Mouse (Mus musculus) midbrain, postnatal 0 days (tissue): ENCODE measurements at regions not wholly inside any gene's neighbourhood (a gene's known extent, or its start where the extent isn't known, plus 50 kb on each side); places are given as distances from the start of the nearest gene placed in this dataset.

Experiments used
- ATAC-seq: fragments of 200-750 bp; cut with Nextera tagmentation; 2 replicates; pipeline ENCODE4 v1.8.0; 2017; ENCODE audit warnings: moderate number of reproducible peaks, mild to moderate bottlenecking, moderate TSS enrichment, moderate library complexity; ENCODE audit not compliant: low FRiP score
- DNase-seq: peaks from one replicate; pipeline ENCODE4 v3.0.0-alpha.2; 2015; ENCODE audit warnings: low spot score
- H3K27ac ChIP-seq: fragments of 300-500 bp; sonication (generic); 2 replicates; pipeline ENCODE4 v1.5.1; 2014; ENCODE audit warnings: low read depth, mild to moderate bottlenecking, low read length, mixed read lengths
- H3K27me3 ChIP-seq: fragments of 300-500 bp; sonication (generic); 2 replicates; pipeline ENCODE4 v1.6.1; 2014; ENCODE audit warnings: low read length, control low read depth, mixed read lengths; ENCODE audit not compliant: insufficient read depth
- H3K36me3 ChIP-seq: fragments of 300-500 bp; sonication (generic); 2 replicates; pipeline ENCODE4 v1.6.1; 2014; ENCODE audit warnings: low read length, control low read depth, mixed read lengths; ENCODE audit not compliant: insufficient read depth
- H3K4me1 ChIP-seq: fragments of 300-500 bp; sonication (generic); 2 replicates; pipeline ENCODE4 v1.6.1; 2014; ENCODE audit warnings: mild to moderate bottlenecking, control low read depth, antibody characterized with exemption, low read length, mixed read lengths; ENCODE audit not compliant: insufficient read depth
- H3K4me2 ChIP-seq: fragments of 300-500 bp; sonication (generic); 2 replicates; pipeline ENCODE4 v1.6.1; 2014; ENCODE audit warnings: low read depth, mild to moderate bottlenecking, low read length, mixed read lengths; ENCODE audit not compliant: poor library complexity, severe bottlenecking
- H3K4me3 ChIP-seq: fragments of 300-500 bp; sonication (generic); 2 replicates; pipeline ENCODE4 v1.5.1; 2014; ENCODE audit warnings: low read depth, mild to moderate bottlenecking, low read length, moderate library complexity
- H3K9ac ChIP-seq: fragments of 300-500 bp; sonication (generic); replicated peaks from 2 replicates; pipeline ENCODE4 v1.6.1; 2014; ENCODE audit warnings: mild to moderate bottlenecking, low read length, moderate library complexity, mixed read lengths; ENCODE audit not compliant: poor library complexity, severe bottlenecking
- H3K9me3 ChIP-seq: fragments of 300-500 bp; sonication (generic); 2 replicates; pipeline ENCODE4 v1.6.1; 2016; ENCODE audit warnings: low read length, control low read depth
- CTCF ChIP-seq: IDR thresholded peaks from 2 replicates; pipeline ENCODE4 v1.5.1; 2016; ENCODE audit warnings: antibody characterized with exemption, mild to moderate bottlenecking
- WGBS: fragments of 180-500 bp; shearing (Covaris S2); extraction: QIAGEN DNeasy Blood & Tissue Kit; methylation state at CpG from one replicate; pipeline ENCODE4 v1.1.7; 2014; 5-methylcytosine and 5-hydroxymethylcytosine counted together

DNA sequence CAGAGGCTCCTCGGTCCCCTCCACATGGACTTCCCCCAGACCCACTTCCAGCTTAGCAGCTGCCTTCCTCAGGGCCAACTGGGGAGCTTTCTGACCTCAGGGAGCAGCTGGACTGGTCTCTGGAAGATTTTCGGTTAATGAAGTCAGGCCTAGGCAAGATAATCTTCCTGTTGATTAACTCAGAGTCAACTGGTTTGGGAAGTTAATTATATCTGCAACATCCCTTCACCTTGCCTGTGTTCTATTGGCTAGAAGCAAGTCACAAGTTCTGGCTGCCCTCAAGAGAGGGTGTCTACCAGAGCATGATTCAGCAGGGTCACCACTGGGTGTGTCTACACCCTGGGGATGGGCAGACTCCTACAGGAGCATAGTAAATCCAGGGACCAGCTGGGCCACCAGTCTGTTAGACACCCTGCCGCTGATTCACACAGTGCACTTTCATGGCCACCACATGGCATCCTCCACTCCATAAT is 53.9 kb upstream of the Maml3 start:
- no peak for ATAC-seq
- WGBS: 88% methylated on average over 3 of the region's 3 CpGs
- no peak overlapping the region for H3K27ac ChIP-seq

DNA sequence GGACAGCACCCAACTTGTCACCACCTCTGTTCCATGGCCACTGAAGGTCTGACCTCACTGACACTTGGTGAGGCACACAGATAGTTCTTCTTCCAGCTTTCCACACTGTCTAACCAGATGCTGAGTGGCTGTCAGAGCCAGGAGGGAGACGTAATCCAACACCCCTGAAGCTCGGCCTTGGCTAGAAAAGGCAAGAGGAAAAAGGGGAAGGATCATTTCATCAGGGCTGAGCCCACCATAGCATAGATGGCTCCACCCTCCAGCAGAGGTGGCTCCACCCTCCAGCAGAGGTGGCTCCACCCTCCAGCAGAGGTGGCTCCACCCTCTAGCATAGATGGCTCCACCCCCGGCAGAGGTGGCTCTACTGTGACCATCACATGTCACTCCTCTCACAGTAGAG is 56.8 kb upstream of the Maml3 start:
- Histone ChIP-seq H3K4me3 (no peak overlapping the region), H3K36me3 (no peaks in the 10 kb centered on the region), H3K9ac (no peak overlapping the region), H3K27ac (no peak overlapping the region), H3K27me3 (no peaks in the 10 kb centered on the region), H3K9me3 (no peaks in the 10 kb centered on the region), H3K4me1 (no peaks in the 10 kb centered on the region), H3K4me2 (no peak overlapping the region)
- DNase-seq (no peak), ATAC-seq (no peak)
- WGBS: 81% methylated on average over 3 of the region's 3 CpGs
- no peak for TF ChIP-seq CTCF

More for the DNA sequence above, 53.9 kb upstream of the Maml3 start:
- Histone ChIP-seq H3K4me2 (no peak overlapping the region), H3K9ac (no peak overlapping the region), H3K4me1 (no peaks in the 10 kb centered on the region), H3K4me3 (no peak overlapping the region), H3K36me3 (no peaks in the 10 kb centered on the region), H3K9me3 (no peaks in the 10 kb centered on the region), H3K27me3 (no peaks in the 10 kb centered on the region)
- DNase-seq: no peak
- TF ChIP-seq CTCF: no peak

DNA sequence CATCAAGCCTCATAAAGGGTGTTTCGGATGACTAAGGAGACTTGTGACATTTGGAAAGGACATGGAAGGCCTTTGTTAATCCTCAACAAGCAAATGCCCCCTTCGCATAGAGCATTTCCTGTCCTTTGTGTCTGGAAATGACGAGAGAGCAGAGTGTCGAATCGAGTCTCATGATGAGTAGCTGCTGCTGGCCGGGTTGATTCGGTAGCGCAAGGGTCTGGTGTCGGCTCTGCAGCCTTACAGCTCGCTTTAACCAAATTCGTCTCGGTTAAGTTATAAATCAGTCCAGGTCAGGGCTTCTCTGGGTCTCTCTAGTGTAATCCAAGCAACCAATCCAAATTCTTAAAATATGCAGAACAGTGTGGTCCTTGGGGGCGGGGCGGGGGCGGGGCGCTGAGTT is 59.1 kb upstream of the Maml3 start:
- Histone ChIP-seq H3K4me3 (no peak overlapping the region), H3K36me3 (no peaks in the 10 kb centered on the region), H3K27ac (no peak overlapping the region), H3K4me2 (no peak overlapping the region), H3K27me3 (no peaks in the 10 kb centered on the region), H3K4me1 (no peaks in the 10 kb centered on the region), H3K9ac (no peak overlapping the region), H3K9me3 (no peaks in the 10 kb centered on the region)
- TF ChIP-seq CTCF: no peak
- WGBS: 76% methylated on average over 16 of the region's 16 CpGs
- DNase-seq (no peak), ATAC-seq (no peak)

DNA sequence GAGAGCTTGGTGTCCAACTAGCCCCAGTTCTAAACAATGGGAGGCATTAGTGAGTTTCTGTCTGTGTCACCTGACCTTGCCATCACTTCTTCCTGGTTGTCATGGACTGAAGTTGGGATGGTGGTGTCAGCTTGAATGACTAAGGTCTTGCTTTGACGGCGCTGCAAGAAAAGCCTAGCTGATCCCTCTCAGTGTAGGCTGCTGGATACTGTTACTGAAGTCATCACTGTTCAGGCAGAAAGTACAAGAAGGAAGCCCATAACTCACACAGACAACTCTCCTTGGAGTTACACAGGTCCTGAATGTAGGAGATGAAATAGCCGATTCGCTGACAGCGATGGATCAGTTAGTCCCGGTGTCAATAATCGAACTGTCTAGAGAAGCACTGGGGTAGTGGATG is 62.5 kb upstream of the Maml3 start:
- Histone ChIP-seq H3K9me3 (no peaks in the 10 kb centered on the region), H3K27ac (no peak overlapping the region), H3K27me3 (no peaks in the 10 kb centered on the region), H3K4me1 (no peaks in the 10 kb centered on the region), H3K4me3 (no peak overlapping the region), H3K36me3 (no peaks in the 10 kb centered on the region), H3K9ac (no peak overlapping the region), H3K4me2 (no peak overlapping the region)
- WGBS: 92% methylated on average over 7 of the region's 7 CpGs
- ATAC-seq: no peak
- TF ChIP-seq CTCF: no peak
- DNase-seq: no peak

DNA sequence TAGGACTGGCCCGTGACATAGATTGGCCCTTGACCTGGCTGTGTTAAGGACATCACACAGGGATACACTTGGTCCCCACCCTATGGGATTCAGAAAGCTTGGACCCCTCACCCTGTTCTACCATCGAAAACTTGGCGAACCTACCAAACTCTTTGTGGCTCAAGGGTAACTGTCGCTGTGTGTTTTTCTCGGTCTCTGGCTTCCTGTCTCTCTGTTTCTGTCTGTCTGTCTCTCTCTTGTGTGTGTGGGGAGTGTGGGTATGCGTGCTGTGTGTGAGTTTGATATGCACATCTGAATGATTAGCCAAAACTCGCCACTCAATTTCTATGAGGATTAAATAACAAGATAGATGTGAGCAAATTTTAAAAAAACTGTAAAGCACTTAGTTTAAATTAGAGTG is 66.0 kb upstream of the Maml3 start:
- H3K9ac ChIP-seq: no peak overlapping the region
- ATAC-seq: no peak
- no peaks in the 10 kb centered on the region for H3K27me3 ChIP-seq
- no peaks in the 10 kb centered on the region for H3K4me1 ChIP-seq
- no peak overlapping the region for H3K27ac ChIP-seq
- no peaks in the 10 kb centered on the region for H3K9me3 ChIP-seq
- WGBS: 95% methylated on average over 7 of the region's 7 CpGs
- H3K4me2 ChIP-seq: no peak overlapping the region
- no peak overlapping the region for H3K4me3 ChIP-seq
- DNase-seq: no peak
- no peak for TF ChIP-seq CTCF
- H3K36me3 ChIP-seq: no peaks in the 10 kb centered on the region

DNA sequence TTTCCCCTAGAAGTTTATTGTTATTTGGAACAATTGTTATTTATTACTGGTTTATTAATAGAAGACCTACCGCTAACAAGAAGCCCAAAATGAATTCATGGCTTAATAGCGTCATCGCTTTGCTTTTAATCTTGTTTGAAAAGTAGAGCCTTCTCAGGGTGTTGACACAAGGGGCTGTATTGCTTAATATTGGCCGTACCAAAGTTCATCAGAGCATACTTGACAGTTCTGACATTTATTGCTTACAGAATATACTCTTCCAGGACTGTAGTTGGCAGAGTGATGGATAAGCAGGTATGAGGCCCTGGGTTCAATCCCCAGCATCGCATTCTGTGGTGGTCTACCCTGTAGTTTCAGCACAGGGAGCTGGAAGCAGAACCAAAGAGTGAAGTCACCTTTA is 66.4 kb upstream of the Maml3 start:
- ATAC-seq (no peak), DNase-seq (no peak)
- H3K4me2 ChIP-seq: no peak overlapping the region
- no peak for TF ChIP-seq CTCF
- WGBS: 88% methylated on average over 5 of the region's 5 CpGs
- H3K4me1 ChIP-seq: no peaks in the 10 kb centered on the region
- no peak overlapping the region for H3K4me3 ChIP-seq
- no peaks in the 10 kb centered on the region for H3K36me3 ChIP-seq
- no peaks in the 10 kb centered on the region for H3K27me3 ChIP-seq
- no peak overlapping the region for H3K9ac ChIP-seq
- H3K9me3 ChIP-seq: no peaks in the 10 kb centered on the region
- H3K27ac ChIP-seq: no peak overlapping the region

DNA sequence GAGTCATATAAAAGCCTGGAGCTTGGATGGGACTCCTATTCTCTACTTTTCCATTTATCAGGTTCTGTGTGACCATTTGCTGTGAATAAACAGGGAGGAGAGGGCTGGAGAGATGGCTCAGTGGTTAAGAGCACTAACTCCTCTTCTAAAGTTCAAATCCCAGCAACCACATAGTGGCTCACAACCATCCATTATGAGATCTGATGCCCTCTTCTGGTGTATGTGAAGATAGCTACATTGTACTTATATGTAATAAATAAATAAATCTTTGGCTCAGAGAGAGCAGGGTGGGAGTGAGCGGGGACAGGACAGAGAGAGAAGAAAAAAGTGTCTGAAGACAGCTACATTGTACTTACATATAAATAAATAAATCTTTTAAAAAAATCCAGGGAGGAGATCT is 68.6 kb upstream of the Maml3 start:
- Histone ChIP-seq H3K9ac (no peak overlapping the region), H3K4me3 (no peak overlapping the region), H3K27ac (no peak overlapping the region), H3K27me3 (no peaks in the 10 kb centered on the region), H3K36me3 (no peaks in the 10 kb centered on the region), H3K9me3 (no peaks in the 10 kb centered on the region), H3K4me2 (no peak overlapping the region), H3K4me1 (no peaks in the 10 kb centered on the region)
- DNase-seq (no peak), ATAC-seq (no peak)
- 0 out of 2 replicates have a peak, but pooled peaks have one; percentile 18 for TF ChIP-seq CTCF
- WGBS: 97% methylated on average over 1 of the region's 1 CpGs
